Mouse (Mus musculus): Measurements from ENCODE around the gene Abhd14a. TPM values are rescaled to one million over a fixed set of nuclear protein-coding genes. Genes with fewer than 3 reads are reported as not detected.

Gene Abhd14a
- polyA plus RNA-seq, 1 experiment from 2014 or later, result 40.5 TPM

DNA sequence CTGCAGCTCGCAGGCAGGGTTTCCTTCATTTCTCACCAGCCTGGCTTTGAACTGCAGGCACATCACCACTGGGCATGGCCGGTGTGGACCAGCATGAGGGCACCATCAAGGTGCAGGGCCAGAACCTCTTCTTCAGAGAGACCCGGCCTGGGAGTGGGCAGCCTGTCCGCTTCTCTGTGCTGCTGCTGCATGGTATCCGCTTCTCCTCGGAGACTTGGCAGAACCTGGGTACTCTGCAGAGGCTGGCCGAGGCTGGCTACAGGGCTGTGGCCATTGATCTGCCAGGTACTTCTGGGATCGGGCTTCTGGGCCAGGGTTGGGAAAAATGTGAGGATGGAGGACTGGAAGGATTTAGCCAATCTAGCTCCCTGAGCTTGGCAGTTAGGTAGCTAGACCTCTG is 2.5 kb upstream of the Abhd14a start:
- Histone ChIP-seq H3K36me3 (ENCODE audit: poor library complexity, severe bottlenecking) (no peaks in the 10 kb centered on the region), H3K9ac (no peak overlapping the region), H3K27me3 (no peaks in the 10 kb centered on the region), H3K4me2 (no peak overlapping the region), H3K27ac (no peak overlapping the region), H3K4me3 (no peak overlapping the region), H3K9me3 (replicated peaks) (no peaks in the 10 kb centered on the region), H3K4me1 (peaks cover 71% of the 10 kb centered on the region)
- WGBS, result 94% methylated on average over 8 of the region's 8 CpGs
- ATAC-seq, result no peak

DNA sequence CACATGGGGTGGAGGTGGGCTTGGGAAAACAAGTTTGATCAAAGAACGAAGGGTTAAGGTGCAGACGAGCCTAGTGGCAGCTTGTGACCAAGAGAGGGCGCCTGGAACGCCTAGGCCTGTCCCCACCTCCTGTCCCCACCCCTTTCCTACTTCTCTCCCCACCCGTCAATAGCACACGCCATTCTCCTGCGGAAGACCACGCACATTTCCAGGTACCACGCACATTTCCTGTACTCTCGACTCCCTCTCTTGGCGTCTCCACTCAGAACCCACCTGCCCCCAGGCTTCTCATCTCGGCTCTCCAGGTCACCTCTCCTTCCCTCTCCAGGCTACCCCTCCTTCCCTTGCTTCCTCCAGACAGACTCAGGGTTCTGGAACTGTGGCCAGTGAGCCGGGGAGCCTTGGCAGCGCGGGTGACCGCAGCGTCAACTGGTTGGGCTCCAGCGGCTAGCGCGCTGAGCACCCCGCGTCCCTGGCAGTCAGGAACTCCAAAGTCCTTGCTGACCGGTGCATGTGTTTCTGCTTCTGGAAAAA is 1.1 kb upstream of the Abhd14a start:
- H3K36me3 ChIP-seq (ENCODE audit: poor library complexity, severe bottlenecking), result no peaks in the 10 kb centered on the region
- no peak overlapping the region for H3K27ac ChIP-seq
- WGBS, result 1% methylated on average over 23 of the region's 23 CpGs
- peaks cover 67% of the 10 kb centered on the region for H3K4me1 ChIP-seq
- ATAC-seq, result peak; percentile 54
- no peaks in the 10 kb centered on the region for H3K9me3 ChIP-seq (replicated peaks)
- peak overlapping the region; percentile 35 for H3K4me3 ChIP-seq
- H3K27me3 ChIP-seq, result no peaks in the 10 kb centered on the region
- peak overlapping the region; percentile 61 for H3K4me2 ChIP-seq
- peak overlapping the region; percentile 59 for H3K9ac ChIP-seq

DNA sequence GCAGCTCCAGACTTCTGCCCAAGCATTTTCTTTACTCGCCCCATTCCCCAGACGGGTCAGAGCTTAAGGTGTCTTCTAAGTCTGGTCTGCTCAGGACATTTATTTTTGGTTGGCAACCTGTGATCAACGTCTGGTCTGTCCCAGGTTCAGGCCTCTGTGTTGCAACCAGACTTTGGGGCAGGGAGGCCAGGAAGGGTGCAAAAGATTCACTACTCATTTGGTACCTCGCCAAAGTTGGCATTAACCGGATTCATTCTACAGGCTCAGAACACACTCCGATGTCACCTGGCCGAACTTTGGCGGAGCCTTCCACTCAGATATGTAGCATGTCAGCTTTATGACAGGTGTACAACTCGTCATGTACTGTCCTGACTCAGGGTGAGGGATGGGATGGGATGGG is 473 bp upstream of the Abhd14a start:
- H3K9ac ChIP-seq, result no peak overlapping the region
- no peak overlapping the region; the same call in 1 of the 2 replicates for H3K4me3 ChIP-seq
- no peaks in the 10 kb centered on the region for H3K27me3 ChIP-seq
- H3K27ac ChIP-seq, result peak overlapping the region; percentile 14; the same call in 1 of the 2 replicates
- no peaks in the 10 kb centered on the region for H3K36me3 ChIP-seq (ENCODE audit: poor library complexity, severe bottlenecking)
- H3K4me1 ChIP-seq, result peaks cover 63% of the 10 kb centered on the region
- peak overlapping the region; percentile 61 for H3K4me2 ChIP-seq
- ATAC-seq, result peak; percentile 36
- H3K9me3 ChIP-seq (replicated peaks), result no peaks in the 10 kb centered on the region
- 40% methylated on average over 9 of the region's 9 CpGs for WGBS

DNA sequence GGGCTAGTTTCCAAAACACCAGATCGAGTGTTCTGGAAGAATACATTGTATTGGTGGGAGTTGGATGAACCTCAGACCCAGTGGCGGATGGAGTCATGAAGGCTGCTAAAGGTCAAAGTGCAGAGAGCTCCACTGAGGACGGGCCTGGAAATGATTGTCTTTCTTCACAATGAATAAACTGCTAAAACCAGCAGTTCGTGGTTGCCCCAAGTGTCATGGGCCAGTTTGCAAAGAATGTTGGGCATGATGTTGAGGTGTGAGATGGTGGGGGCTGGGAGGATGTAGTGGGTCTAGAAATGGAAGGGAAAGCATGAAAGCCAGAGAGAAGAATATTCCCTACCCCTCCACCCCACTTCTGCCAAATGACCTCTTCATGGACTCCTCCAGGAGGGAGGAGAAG is 2.6 kb downstream of the Abhd14a start:
- no peaks in the 10 kb centered on the region for H3K9me3 ChIP-seq (replicated peaks)
- no peak for ATAC-seq
- WGBS, result 84% methylated on average over 4 of the region's 4 CpGs
- no peaks in the 10 kb centered on the region for H3K27me3 ChIP-seq
- no peak overlapping the region for H3K4me3 ChIP-seq
- peaks cover 36% of the 10 kb centered on the region for H3K4me1 ChIP-seq
- no peak overlapping the region for H3K27ac ChIP-seq
- H3K36me3 ChIP-seq (ENCODE audit: poor library complexity, severe bottlenecking), result no peaks in the 10 kb centered on the region; the same call in 1 of the 2 replicates
- H3K4me2 ChIP-seq, result no peak overlapping the region
- H3K9ac ChIP-seq, result no peak overlapping the region

DNA sequence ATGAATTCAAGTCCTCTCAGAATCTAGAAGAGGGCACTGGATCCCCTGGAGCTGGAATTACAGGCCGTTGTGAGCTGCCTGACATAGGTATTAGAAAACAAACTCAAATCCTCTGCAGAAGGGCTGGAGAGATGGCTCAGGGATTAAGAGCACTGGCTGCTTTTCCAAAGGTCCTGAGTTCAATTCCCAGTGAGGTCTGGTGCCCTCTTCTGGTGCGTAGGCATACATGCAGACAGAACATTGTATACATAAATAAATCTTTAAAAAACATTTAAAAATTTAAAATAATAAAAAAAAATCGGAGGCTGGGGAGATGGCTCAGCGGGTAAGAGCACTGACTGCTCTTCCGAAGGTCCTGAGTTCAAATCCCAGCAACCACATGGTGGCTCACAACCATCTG is 4.8 kb downstream of the Abhd14a start:
- H3K9ac ChIP-seq, result no peak overlapping the region
- no peak overlapping the region for H3K4me3 ChIP-seq
- no peak overlapping the region for H3K27ac ChIP-seq
- no peak for ATAC-seq
- H3K4me1 ChIP-seq, result peaks cover 33% of the 10 kb centered on the region
- no peaks in the 10 kb centered on the region; the same call in 1 of the 2 replicates for H3K36me3 ChIP-seq (ENCODE audit: poor library complexity, severe bottlenecking)
- no peak overlapping the region for H3K4me2 ChIP-seq
- no peaks in the 10 kb centered on the region for H3K9me3 ChIP-seq (replicated peaks)
- H3K27me3 ChIP-seq, result no peaks in the 10 kb centered on the region
- WGBS, result 76% methylated on average over 5 of the region's 5 CpGs

DNA sequence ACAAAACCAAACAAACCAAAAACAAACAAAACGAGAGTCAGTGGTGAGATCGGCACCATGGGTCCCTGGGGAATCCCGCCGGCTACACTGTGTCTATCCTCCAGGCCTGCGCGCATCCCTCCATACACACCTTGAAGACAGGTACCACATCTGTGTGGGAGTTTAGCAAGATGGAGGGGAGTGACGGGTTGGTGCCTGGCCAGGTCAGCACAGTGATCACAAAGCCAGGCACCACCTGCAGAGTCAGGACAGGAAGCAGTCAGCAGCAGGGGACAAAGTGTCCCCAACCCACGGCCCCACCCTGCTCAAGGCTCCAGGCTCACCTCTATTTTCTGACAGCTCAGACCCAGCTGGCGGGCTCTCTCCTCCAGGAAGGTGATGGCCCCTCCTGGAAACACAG is 10.9 kb downstream of the Abhd14a start:
- Histone ChIP-seq H3K9me3 (replicated peaks) (no peaks in the 10 kb centered on the region), H3K36me3 (ENCODE audit: poor library complexity, severe bottlenecking) (peaks cover 40% of the 10 kb centered on the region), H3K4me3 (no peak overlapping the region), H3K27me3 (no peaks in the 10 kb centered on the region), H3K9ac (0 out of 2 replicates have a peak overlapping the region, but pooled peaks have one; percentile 30), H3K4me2 (no peak overlapping the region), H3K27ac (no peak overlapping the region), H3K4me1 (peaks cover 26% of the 10 kb centered on the region)
- no peak for ATAC-seq
- WGBS, result 89% methylated on average over 9 of the region's 9 CpGs

DNA sequence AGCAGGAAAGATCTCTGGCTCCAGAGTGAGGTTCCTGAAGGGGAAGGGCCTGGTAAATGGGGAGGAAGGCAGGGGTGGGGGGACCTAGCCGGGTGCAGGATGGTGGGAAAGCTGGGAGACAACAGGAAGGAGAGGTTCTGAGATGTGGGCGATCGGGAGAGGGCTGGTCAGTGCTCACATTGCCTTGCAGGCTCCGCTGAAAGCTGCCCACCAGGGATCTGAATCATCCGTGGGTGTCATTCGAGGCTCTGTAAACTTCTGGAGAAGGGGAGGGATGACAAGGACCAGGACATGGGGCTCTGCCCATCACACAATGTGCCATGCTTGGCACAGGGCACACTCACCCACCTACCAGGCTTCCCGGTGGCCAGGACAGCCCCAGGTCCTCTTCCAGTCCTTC is 14.1 kb downstream of the Abhd14a start:
- H3K4me1 ChIP-seq, result peaks cover 31% of the 10 kb centered on the region
- no peak overlapping the region; the same call in 1 of the 2 replicates for H3K27ac ChIP-seq
- no peak for ATAC-seq
- no peak overlapping the region for H3K4me2 ChIP-seq
- no peak overlapping the region; the same call in 1 of the 2 replicates for H3K9ac ChIP-seq
- no peaks in the 10 kb centered on the region for H3K9me3 ChIP-seq (replicated peaks)
- H3K4me3 ChIP-seq, result no peak overlapping the region
- WGBS, result 72% methylated on average over 7 of the region's 7 CpGs
- no peaks in the 10 kb centered on the region for H3K27me3 ChIP-seq
- H3K36me3 ChIP-seq (ENCODE audit: poor library complexity, severe bottlenecking), result peaks cover 51% of the 10 kb centered on the region

DNA sequence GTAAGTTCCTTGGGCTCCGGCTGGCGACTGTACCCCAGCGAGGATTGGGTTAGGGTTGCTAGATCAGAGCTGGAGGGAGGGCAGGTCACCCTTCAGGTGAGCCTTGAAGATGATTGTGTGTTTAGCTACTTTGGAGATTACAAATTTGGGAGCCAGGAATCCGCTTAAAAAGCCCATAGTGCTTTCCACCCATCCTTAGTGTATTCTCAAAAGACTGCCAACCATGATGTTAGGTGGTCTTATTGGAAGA is 17.5 kb downstream of the Abhd14a start:
- peak overlapping the region; percentile 96 for H3K27ac ChIP-seq
- H3K9me3 ChIP-seq (replicated peaks), result no peaks in the 10 kb centered on the region
- H3K4me3 ChIP-seq, result peak overlapping the region; percentile 83
- 2% methylated on average over 4 of the region's 4 CpGs for WGBS
- ATAC-seq, result no peak
- no peaks in the 10 kb centered on the region for H3K27me3 ChIP-seq
- peaks cover 45% of the 10 kb centered on the region for H3K36me3 ChIP-seq (ENCODE audit: poor library complexity, severe bottlenecking)
- peak overlapping the region; percentile 92 for H3K4me2 ChIP-seq
- peaks cover 15% of the 10 kb centered on the region for H3K4me1 ChIP-seq
- peak overlapping the region; percentile 94 for H3K9ac ChIP-seq

DNA sequence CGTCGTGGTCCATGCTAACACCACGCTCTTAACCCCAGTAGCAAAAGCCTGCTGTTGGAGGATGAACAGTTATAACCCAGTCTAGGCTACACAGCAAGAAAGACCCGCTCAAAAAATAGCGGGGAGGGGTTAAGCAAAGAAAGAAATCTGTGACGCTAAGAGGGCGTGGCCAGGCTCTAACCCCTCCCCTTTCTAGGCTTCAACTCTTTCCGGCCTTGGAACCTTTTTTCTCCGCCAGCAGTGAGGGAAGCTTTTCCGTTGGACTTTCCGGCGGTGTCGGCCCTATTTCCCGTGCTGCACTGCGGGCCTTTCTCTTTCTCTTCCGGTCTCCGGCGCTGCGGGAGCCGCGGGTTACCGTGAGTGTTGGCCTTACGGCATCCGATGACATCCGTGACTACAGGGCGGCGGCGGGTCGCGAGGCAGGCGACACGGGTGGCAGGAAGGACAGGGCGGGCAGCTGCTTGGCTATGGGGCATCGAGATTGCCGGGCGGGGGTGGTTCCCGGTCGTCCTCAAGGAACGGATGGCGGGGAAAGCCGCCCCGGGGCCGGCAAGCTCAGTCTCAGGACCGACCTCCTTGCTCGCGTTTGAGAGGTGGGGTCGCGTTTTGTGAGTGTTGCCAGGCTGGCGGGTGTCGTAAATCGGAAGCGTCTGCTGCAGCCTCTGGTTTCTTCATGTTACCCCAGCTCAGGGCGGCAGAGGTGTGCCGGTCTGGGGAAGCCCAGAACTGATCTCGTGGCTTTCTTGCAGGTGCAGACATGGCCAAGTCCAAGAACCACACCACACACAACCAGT is 18.1 kb downstream of the Abhd14a start, which contains the start of gene Rpl29:
Gene Rpl29, plus strand, starts transcription at position 234 of the 794 bp plus-strand sequence.
- Histone ChIP-seq H3K27ac (peak within 1 kb of the TSS; percentile 96), H3K4me3 (peak within 1 kb of the TSS; percentile 83), H3K27me3 (no peaks in the 10 kb centered on the region), H3K4me1 (peaks cover 15% of the 10 kb centered on the region), H3K36me3 (ENCODE audit: poor library complexity, severe bottlenecking) (peaks cover 40% of the 10 kb centered on the region), H3K9me3 (replicated peaks) (no peaks in the 10 kb centered on the region), H3K4me2 (peak within 1 kb of the TSS; percentile 92), H3K9ac (peak within 1 kb of the TSS; percentile 94)
- under 1% methylated on average over 55 of the region's 55 CpGs for WGBS
- ATAC-seq, result peak; percentile 93

DNA sequence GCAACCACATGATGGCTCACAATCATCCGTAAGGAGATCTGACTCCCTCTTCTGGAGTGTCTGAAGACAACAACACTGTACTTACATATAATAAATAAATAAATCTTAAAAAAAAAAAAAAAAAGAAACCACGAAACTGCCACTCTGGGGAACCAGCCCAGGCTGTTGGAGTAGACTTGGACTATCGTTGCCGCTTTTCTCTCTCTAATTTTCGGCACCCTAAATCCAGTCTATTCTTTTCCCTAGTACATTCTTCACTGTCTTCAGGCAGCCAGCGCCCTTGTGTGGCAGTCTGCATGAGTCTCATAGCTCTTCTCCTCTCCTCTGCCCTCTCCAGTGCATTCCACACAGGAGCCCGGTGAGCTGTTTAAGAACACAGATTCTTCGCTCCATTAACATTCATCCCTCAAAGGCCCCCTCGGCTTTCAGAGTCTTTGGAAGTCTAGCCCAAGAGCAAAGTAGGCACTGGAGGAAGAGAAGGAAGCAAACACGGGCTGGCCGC is 18.7 kb downstream of the Abhd14a start:
- ATAC-seq, result peak; percentile 67
- Histone ChIP-seq H3K4me1 (peaks cover 15% of the 10 kb centered on the region), H3K36me3 (ENCODE audit: poor library complexity, severe bottlenecking) (peaks cover 33% of the 10 kb centered on the region), H3K27me3 (no peaks in the 10 kb centered on the region), H3K4me2 (peak overlapping the region; percentile 92), H3K27ac (peak overlapping the region; percentile 96), H3K9me3 (replicated peaks) (no peaks in the 10 kb centered on the region), H3K4me3 (peak overlapping the region; percentile 83), H3K9ac (peak overlapping the region; percentile 75)
- WGBS, result 18% methylated on average over 11 of the region's 11 CpGs

DNA sequence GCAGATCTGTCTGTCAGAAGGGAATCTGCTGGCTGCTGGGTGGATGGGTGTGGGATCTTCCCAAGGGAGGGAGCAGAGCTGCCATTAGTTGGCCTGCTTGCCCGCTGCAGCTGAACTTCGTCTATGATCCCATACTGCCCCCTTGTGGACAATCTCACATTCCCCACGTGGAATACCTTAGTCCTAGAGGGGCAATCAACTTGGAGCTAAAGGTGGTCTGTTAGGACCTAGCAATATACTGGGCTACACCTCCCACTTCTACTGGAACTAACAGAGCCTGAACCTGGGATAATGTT is 25.7 kb downstream of the Abhd14a start:
- Histone ChIP-seq H3K4me1 (peaks cover 36% of the 10 kb centered on the region), H3K9me3 (replicated peaks) (no peaks in the 10 kb centered on the region), H3K9ac (0 out of 2 replicates have a peak overlapping the region, but pooled peaks have one; percentile 48), H3K27me3 (0 out of 2 replicates have a peak, but pooled peaks cover 4% of the 10 kb centered on the region), H3K4me2 (peak overlapping the region; percentile 39), H3K36me3 (ENCODE audit: poor library complexity, severe bottlenecking) (no peaks in the 10 kb centered on the region), H3K27ac (peak overlapping the region; percentile 1; the same call in 1 of the 2 replicates), H3K4me3 (no peak overlapping the region)
- WGBS, result 0% methylated on average over 3 of the region's 3 CpGs
- ATAC-seq, result peak; percentile 85

DNA sequence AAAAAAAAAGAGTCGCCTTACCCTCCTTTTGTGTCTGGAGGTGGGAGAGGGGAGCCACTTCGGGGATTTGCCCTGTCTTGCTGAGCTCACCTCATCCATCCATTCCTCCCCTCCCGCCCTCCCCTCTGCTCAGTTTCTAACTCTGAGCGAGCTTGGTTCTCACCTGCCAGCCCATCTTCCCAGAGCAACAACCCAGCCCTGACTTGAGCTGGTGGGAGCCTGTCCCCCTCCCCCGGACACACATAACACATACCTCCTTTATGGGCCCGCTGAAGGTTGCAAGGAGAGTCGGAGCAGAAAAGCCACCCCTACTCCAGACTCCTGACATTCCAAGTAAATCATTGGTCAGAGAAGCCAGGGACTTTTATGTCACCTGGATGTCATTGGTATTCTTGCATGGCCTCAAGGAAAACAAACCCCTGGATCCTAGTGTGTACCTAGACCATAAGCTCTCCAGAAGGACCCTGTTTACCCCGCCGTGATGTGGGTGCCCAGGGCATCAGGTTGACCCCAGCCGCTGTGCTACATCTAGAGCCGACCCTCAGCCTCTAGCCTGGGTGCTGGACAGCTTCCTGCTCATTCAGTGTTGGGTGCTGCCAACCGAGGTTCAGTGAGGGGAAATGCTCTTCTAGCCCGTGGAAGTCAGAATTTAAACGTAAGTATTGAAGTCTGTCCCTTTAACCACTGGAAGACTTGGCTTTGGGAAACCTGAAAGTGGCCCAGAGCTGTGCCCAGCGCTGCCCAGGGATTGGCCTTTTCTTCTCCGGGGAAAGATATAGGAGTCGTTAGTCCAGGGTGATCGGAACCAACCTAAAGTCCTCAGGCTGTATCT is 26.2 kb downstream of the Abhd14a start:
- H3K9ac ChIP-seq, result peak overlapping the region; percentile 54; the same call in 1 of the 2 replicates
- no peak overlapping the region for H3K4me3 ChIP-seq
- peak overlapping the region; percentile 39 for H3K4me2 ChIP-seq
- H3K9me3 ChIP-seq (replicated peaks), result no peaks in the 10 kb centered on the region
- WGBS, result 5% methylated on average over 18 of the region's 18 CpGs
- H3K27me3 ChIP-seq, result 0 out of 2 replicates have a peak, but pooled peaks cover 4% of the 10 kb centered on the region
- H3K27ac ChIP-seq, result peak overlapping the region; percentile 1
- peaks cover 36% of the 10 kb centered on the region for H3K4me1 ChIP-seq
- ATAC-seq, result peak; percentile 1; the same call in 1 of the 2 replicates
- H3K36me3 ChIP-seq (ENCODE audit: poor library complexity, severe bottlenecking), result no peaks in the 10 kb centered on the region
